Mouse (Mus musculus) intestine, postnatal 0 days (tissue): ENCODE measurements around the gene Ambra1. TPM values are rescaled to one million over a fixed set of nuclear protein-coding genes. Genes with fewer than 3 reads are reported as not detected.
A peak's percentile ranks its signal among the peaks of the same experiment; 100 is the strongest.

Experiments used
- ATAC-seq: fragments of 200-750 bp; cut with Nextera tagmentation; 2 replicates; pipeline ENCODE4 v1.8.0; 2017; ENCODE audit warnings: mild to moderate bottlenecking, moderate TSS enrichment, moderate library complexity
- H3K27ac ChIP-seq: fragments of 300-500 bp; sonication (generic); 2 replicates; pipeline ENCODE4 v1.5.1; 2014; ENCODE audit warnings: mild to moderate bottlenecking, low read depth, low read length, moderate library complexity
- H3K27me3 ChIP-seq: fragments of 300-500 bp; sonication (generic); replicated peaks from 2 replicates; pipeline ENCODE4 v1.6.1; 2014; ENCODE audit warnings: low read length, mixed read lengths; ENCODE audit not compliant: control insufficient read depth, insufficient read depth
- H3K36me3 ChIP-seq: fragments of 300-500 bp; sonication (generic); 2 replicates; pipeline ENCODE4 v1.6.1; 2014; ENCODE audit warnings: mild to moderate bottlenecking, moderate library complexity; ENCODE audit not compliant: control insufficient read depth, insufficient read depth
- H3K4me1 ChIP-seq: fragments of 300-500 bp; sonication (generic); replicated peaks from 2 replicates; pipeline ENCODE4 v1.6.1; 2014; ENCODE audit warnings: antibody characterized with exemption, low read length, mixed read lengths; ENCODE audit not compliant: control insufficient read depth, insufficient read depth
- H3K4me2 ChIP-seq: fragments of 300-500 bp; sonication (generic); replicated peaks from 2 replicates; pipeline ENCODE4 v1.6.1; 2014; ENCODE audit warnings: low read depth, mild to moderate bottlenecking, moderate library complexity
- H3K4me3 ChIP-seq: fragments of 300-500 bp; sonication (generic); 2 replicates; pipeline ENCODE4 v1.5.1; 2014; ENCODE audit warnings: low read depth, low read length
- H3K9ac ChIP-seq: fragments of 300-500 bp; sonication (generic); 2 replicates; pipeline ENCODE4 v1.6.1; 2014; ENCODE audit warnings: mild to moderate bottlenecking, low read depth, low read length
- H3K9me3 ChIP-seq: fragments of 300-500 bp; sonication (generic); 2 replicates; pipeline ENCODE4 v1.6.1; 2016; ENCODE audit warnings: mixed run types; ENCODE audit not compliant: control insufficient read depth
- CTCF ChIP-seq: sonication (generic); IDR thresholded peaks from 2 replicates; pipeline ENCODE4 v1.5.1; 2016; ENCODE audit warnings: low read depth, mild to moderate bottlenecking, control low read depth, antibody characterized with exemption, moderate library complexity
- WGBS: fragments of 180-500 bp; shearing (Covaris S2); extraction: QIAGEN DNeasy Blood & Tissue Kit; methylation state at CpG from one replicate; pipeline ENCODE4 v1.1.7; 2014; 5-methylcytosine and 5-hydroxymethylcytosine counted together
- polyA plus RNA-seq: library from polyadenylated mRNA; unstranded; fragments of >200 nt; fragmentation: Nextera tagmentation; extraction: Ambion mirVana; gene quantifications from 2 replicates; pipeline ENCODE4 v1.2.1, GENCODE M21; 2015

The Ambra1 gene
- polyA plus RNA-seq = 5.5 and 6.1 TPM in 2 replicates

GRCm38 (mm10) chr2:91729971-91730821 is at the start of gene Ambra1:
Gene Ambra1, plus strand, starts transcription at chr2:91730134.
- Histone ChIP-seq H3K4me3 (peak within 1 kb of the TSS; percentile 92), H3K36me3 (no peaks in the 10 kb centered on the region), H3K9ac (peak within 1 kb of the TSS; percentile 81), H3K27ac (peak within 1 kb of the TSS; percentile 91), H3K9me3 (no peaks in the 10 kb centered on the region), H3K4me2 (peak within 1 kb of the TSS; percentile 75), H3K27me3 (no peaks in the 10 kb centered on the region), H3K4me1 (no peaks in the 10 kb centered on the region; the same call in 1 of the 2 replicates)
- TF ChIP-seq CTCF = peak; percentile 55
- 0% methylated on average over 67 of the region's 68 CpGs for WGBS
- peak; percentile 87 for ATAC-seq

- H3K4me3 ChIP-seq = no peak overlapping the region
- peaks cover 70% of the 10 kb centered on the region for H3K36me3 ChIP-seq
- no peaks in the 10 kb centered on the region for H3K9me3 ChIP-seq
- H3K9ac ChIP-seq = no peak overlapping the region
- no peak overlapping the region for H3K27ac ChIP-seq
- H3K4me1 ChIP-seq = no peaks in the 10 kb centered on the region
- ATAC-seq = no peak
- peak; percentile 72 for TF ChIP-seq CTCF
- 60% methylated on average over 4 of the region's 4 CpGs for WGBS
- no peaks in the 10 kb centered on the region for H3K27me3 ChIP-seq
- H3K4me2 ChIP-seq = no peak overlapping the region
These were observed 47.1 kb upstream of the Ambra1 start for GRCm38 (mm10) chr2:91682850-91683249.

DNA sequence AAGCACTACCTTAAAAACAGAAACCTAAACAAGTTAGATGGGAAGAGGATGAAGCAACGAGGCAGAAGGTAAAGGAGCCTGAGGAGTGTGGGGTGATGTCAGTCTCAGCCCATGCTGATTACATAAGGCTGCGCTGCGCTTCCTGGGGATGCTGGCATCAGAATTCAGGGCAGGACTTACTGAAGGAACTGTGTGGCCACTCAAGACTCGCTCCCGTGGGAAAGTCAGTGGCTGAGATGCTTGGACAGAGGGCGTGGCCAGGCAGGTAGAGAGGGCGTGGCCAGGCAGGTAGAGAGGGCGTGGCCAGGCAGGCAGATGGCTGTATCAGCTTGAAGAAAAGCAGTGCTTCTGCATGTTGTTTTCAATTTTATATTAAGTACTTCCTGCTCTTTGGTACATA is 46.0 kb upstream of the Ambra1 start:
- H3K9me3 ChIP-seq = no peaks in the 10 kb centered on the region
- H3K4me2 ChIP-seq = no peak overlapping the region
- H3K9ac ChIP-seq = no peak overlapping the region
- H3K4me1 ChIP-seq = no peaks in the 10 kb centered on the region
- no peak for ATAC-seq
- no peaks in the 10 kb centered on the region for H3K27me3 ChIP-seq
- H3K27ac ChIP-seq = no peak overlapping the region
- TF ChIP-seq CTCF = no peak
- 65% methylated on average over 8 of the region's 8 CpGs for WGBS
- peaks cover 72% of the 10 kb centered on the region for H3K36me3 ChIP-seq
- no peak overlapping the region for H3K4me3 ChIP-seq

DNA sequence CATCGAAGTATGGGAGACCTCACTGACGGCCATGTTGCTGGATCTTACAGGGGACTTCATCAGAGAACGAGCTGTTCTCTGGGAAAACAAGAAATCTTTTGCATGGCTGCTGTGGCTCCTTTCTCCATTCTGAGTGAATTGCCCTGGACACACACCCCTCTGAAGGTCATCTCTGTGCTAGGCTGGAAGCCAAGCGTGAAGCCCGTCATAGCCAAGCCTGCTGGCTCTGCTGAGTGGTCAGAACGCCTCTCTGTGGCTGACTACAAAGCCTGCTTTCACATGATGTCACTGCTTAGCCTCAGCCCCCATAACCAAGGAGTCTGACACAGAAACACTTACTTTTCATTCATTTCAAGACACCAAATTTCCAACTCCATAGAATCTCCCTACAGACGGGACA is 40.5 kb upstream of the Ambra1 start:
- H3K4me3 ChIP-seq = no peak overlapping the region
- H3K4me2 ChIP-seq = no peak overlapping the region
- TF ChIP-seq CTCF = no peak
- H3K4me1 ChIP-seq = no peaks in the 10 kb centered on the region
- no peak for ATAC-seq
- no peak overlapping the region for H3K9ac ChIP-seq
- H3K9me3 ChIP-seq = no peaks in the 10 kb centered on the region
- no peaks in the 10 kb centered on the region for H3K27me3 ChIP-seq
- H3K27ac ChIP-seq = no peak overlapping the region
- H3K36me3 ChIP-seq = peaks cover 66% of the 10 kb centered on the region
- WGBS = 82% methylated on average over 7 of the region's 7 CpGs

DNA sequence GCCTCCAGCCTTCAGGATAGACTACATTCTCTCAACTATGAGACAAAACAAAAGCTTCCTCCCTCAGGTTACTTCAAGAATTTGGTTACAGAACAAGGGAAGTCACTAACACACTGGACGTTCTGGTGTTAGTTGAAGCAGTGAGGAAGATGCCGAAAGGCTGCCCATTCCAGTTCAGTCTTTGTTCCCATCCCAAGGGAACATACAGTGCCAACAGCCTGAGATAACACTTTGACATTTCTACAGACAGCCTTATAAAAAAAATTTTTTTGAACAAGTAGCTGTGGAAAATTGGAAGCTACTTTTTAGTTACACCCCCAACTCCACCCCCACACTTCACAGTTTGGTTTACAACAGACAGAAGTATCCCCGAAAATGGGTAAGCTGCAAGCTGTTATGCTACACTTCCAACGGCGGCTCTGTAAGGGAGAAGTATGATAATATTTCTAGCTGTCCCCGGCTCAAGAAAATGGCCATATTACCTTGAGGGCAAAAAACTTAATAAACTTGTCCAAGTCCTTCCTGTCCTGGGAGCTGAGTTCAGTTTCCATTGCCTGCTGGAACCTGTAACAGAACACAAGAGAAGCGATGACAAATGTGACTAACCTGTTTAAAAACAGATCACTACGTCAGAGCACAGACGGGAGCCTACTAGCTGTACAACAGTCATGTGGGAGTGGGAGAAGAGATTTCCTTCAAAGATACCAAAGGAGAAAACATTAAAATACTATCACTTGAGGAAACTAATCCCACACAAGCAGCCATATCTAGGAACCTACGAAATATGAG is 34.3 kb upstream of the Ambra1 start:
- Histone ChIP-seq H3K4me2 (no peak overlapping the region), H3K4me3 (no peak overlapping the region), H3K27ac (no peak overlapping the region), H3K9ac (no peak overlapping the region), H3K4me1 (peaks cover 5% of the 10 kb centered on the region; the same call in 1 of the 2 replicates), H3K36me3 (peaks cover 28% of the 10 kb centered on the region), H3K27me3 (no peaks in the 10 kb centered on the region), H3K9me3 (no peaks in the 10 kb centered on the region)
- peak; percentile 46; the same call in 1 of the 2 replicates for ATAC-seq
- no peak for TF ChIP-seq CTCF
- whole genome bisulfite sequencing = 83% methylated on average over 10 of the region's 10 CpGs

GRCm38 (mm10) chr2:91696225-91696590 is 33.7 kb upstream of the Ambra1 start:
- H3K4me2 ChIP-seq = no peak overlapping the region
- no peak overlapping the region for H3K9ac ChIP-seq
- H3K4me3 ChIP-seq = no peak overlapping the region
- peaks cover 28% of the 10 kb centered on the region for H3K36me3 ChIP-seq
- no peaks in the 10 kb centered on the region for H3K9me3 ChIP-seq
- H3K27me3 ChIP-seq = no peaks in the 10 kb centered on the region
- peak; percentile 86 for ATAC-seq
- 38% methylated on average over 1 of the region's 1 CpGs for WGBS
- H3K27ac ChIP-seq = no peak overlapping the region
- H3K4me1 ChIP-seq = peaks cover 5% of the 10 kb centered on the region; the same call in 1 of the 2 replicates
- TF ChIP-seq CTCF = no peak
